Mouse (Mus musculus) cerebellum, adult 2 months (tissue): ENCODE measurements around the gene Gatd1.

ENCODE experiments used
- CTCF ChIP-seq: fragments of 200-500 bp; IDR thresholded peaks from 2 replicates; pipeline ENCODE4 v1.5.1; 2011; ENCODE audit warnings: low read depth, mild to moderate bottlenecking, control low read depth, low read length, moderate library complexity, borderline replicate concordance; ENCODE audit not compliant: insufficient read depth
- POLR2A ChIP-seq: fragments of 200-500 bp; IDR thresholded peaks from 2 replicates; pipeline ENCODE4 v1.6.1; 2011; ENCODE audit warnings: low read length, control low read depth, borderline replicate concordance; ENCODE audit not compliant: insufficient read depth

DNA sequence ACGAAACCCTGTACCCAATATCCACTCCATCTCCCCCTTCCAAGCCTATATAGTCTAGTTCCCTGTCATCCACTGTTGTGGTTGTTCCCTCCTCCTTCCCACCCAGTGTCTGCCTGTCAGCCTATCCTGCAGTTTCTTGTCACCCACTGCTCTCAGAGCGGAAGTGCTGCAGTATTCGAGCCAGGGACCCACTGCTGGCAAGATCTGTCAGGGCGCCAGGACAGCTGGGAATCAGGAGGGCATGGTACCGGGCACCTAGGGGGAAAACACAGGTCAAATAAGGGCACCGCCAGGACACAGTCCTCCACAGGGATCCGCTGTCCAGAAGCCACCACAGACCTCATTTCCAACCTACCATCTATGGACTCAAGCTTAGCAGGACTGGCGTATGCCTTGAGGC, 3.3 kb downstream of the Gatd1 start:
- TF ChIP-seq POLR2A (no peak), CTCF (no peak)
